Mouse (Mus musculus) G1E (cell line): Measurements from ENCODE around the gene Sap30bp. TPM values are rescaled to one million over a fixed set of nuclear protein-coding genes. Genes with fewer than 3 reads are reported as not detected.

Experiments
- ATAC-seq: 2 replicates; pipeline ENCODE4 v1.8.0; 2016; ENCODE audit warnings: mild to moderate bottlenecking; ENCODE audit not compliant: insufficient number of reproducible peaks, poor library complexity, low FRiP score, severe bottlenecking; ENCODE audit errors: extremely low read depth
- DNase-seq: peaks from one replicate; pipeline ENCODE4 v3.0.0; 2012; ENCODE audit warnings: low spot score
- H3K27me3 ChIP-seq: 2 replicates; pipeline ENCODE4 v1.6.1; 2012; ENCODE audit warnings: mild to moderate bottlenecking, low read length, inconsistent platforms; ENCODE audit not compliant: insufficient read depth
- H3K36me3 ChIP-seq: replicated peaks from 2 replicates; pipeline ENCODE3; 2012; ENCODE audit warnings: mild to moderate bottlenecking, inconsistent platforms
- H3K4me1 ChIP-seq: 2 replicates; pipeline ENCODE4 v1.6.1; 2012; ENCODE audit warnings: low read depth, low read length, inconsistent platforms, mixed read lengths; ENCODE audit not compliant: insufficient read depth
- H3K4me3 ChIP-seq: 2 replicates; pipeline ENCODE4 v1.5.1; 2012; ENCODE audit warnings: low read depth, mild to moderate bottlenecking, inconsistent platforms, low read length, moderate library complexity, mixed read lengths
- H3K9me3 ChIP-seq: replicated peaks from 2 replicates; pipeline ENCODE4 v1.6.1; 2012; ENCODE audit warnings: inconsistent platforms
- CTCF ChIP-seq: IDR thresholded peaks from 2 replicates; pipeline ENCODE4 v1.5.1; 2012; ENCODE audit warnings: low read depth, low read length, inconsistent platforms, mixed read lengths
- GATA1 ChIP-seq: IDR thresholded peaks from 2 replicates; pipeline ENCODE4 v1.6.1; 2012; ENCODE audit warnings: borderline replicate concordance, low read length, inconsistent platforms, mixed read lengths
- GATA2 ChIP-seq: IDR thresholded peaks from 2 replicates; pipeline ENCODE4 v1.6.1; 2012; ENCODE audit warnings: low read depth, low read length, inconsistent platforms, borderline replicate concordance
- POLR2AphosphoS5 ChIP-seq: IDR thresholded peaks from 2 replicates; pipeline ENCODE4 v1.6.1; 2012; ENCODE audit warnings: low read depth, low read length, inconsistent platforms; ENCODE audit not compliant: insufficient replicate concordance
- TAL1 ChIP-seq: conservative IDR thresholded peaks from 2 replicates; pipeline ENCODE4 v1.6.1; 2012; ENCODE audit warnings: low read depth, low read length, inconsistent platforms, mixed read lengths
- polyA plus RNA-seq: library from polyadenylated mRNA; stranded (reverse); fragments of >175 nt; gene quantifications from 2 replicates; pipeline ENCODE4 v1.2.3, GENCODE M21; 2012
- total RNA-seq, 2 experiments: library from RNA; stranded (forward) in 1 of 2; stranded (reverse) in 1 of 2; fragments of 200-1000 nt in 1 of 2; fragments of >200 nt in 1 of 2; fragmentation: Nextera tagmentation in 1 of 2; gene quantifications; 2 replicates each; pipeline ENCODE4 v1.2.3; 2014 to 2017

Gene Sap30bp
- total and polyA plus RNA-seq, 3 experiments = 27.8 to 131 (median 30.8) TPM

DNA sequence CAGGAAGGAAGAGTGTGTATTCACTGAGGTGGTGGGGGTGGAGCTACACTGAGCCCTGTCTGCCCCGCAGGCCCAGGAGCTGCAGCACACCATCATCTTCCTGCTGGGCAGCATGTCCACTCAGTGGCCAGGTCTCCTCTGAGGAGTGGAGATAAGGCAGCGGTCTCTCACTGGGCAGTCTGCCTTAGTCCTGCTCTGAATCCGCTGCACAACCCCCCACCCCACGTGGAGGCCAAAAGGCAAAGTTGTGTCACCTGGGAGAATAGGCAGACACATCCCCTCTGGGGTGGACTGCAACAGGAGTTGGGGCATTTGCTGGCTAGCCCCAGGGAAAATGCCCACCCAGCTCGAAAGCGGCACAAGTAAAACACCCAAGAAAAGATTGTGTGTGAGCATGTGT lies 40.9 kb upstream of the Sap30bp start:
- ATAC-seq (no peak), DNase-seq (no peak)
- H3K4me1 ChIP-seq = peaks cover 10% of the 10 kb centered on the region; the same call in 1 of the 2 replicates
- peaks cover 63% of the 10 kb centered on the region for H3K36me3 ChIP-seq
- H3K27me3 ChIP-seq = peaks cover 25% of the 10 kb centered on the region
- no peak for TF ChIP-seq TAL1
- TF ChIP-seq GATA1 = no peak
- TF ChIP-seq GATA2 = no peak
- TF ChIP-seq CTCF = no peak
- TF ChIP-seq POLR2AphosphoS5 = no peak
- H3K4me3 ChIP-seq = no peak overlapping the region
- H3K9me3 ChIP-seq = no peaks in the 10 kb centered on the region

GRCm38 (mm10) chr11:115893071-115893470 lies 40.0 kb upstream of the Sap30bp start:
- Histone ChIP-seq H3K27me3 (peaks cover 16% of the 10 kb centered on the region), H3K36me3 (peaks cover 72% of the 10 kb centered on the region), H3K9me3 (no peaks in the 10 kb centered on the region), H3K4me3 (no peak overlapping the region), H3K4me1 (peaks cover 12% of the 10 kb centered on the region; the same call in 1 of the 2 replicates)
- DNase-seq (no peak), ATAC-seq (no peak)
- no peak for TF ChIP-seq CTCF
- TF ChIP-seq GATA2 = no peak
- TF ChIP-seq TAL1 = no peak
- TF ChIP-seq GATA1 = no peak
- no peak for TF ChIP-seq POLR2AphosphoS5

GRCm38 (mm10) chr11:115894755-115895520 lies 38.1 kb upstream of the Sap30bp start:
- TF ChIP-seq CTCF (no peak), GATA1 (no peak), TAL1 (no peak), POLR2AphosphoS5 (no peak), GATA2 (no peak)
- Histone ChIP-seq H3K27me3 (peaks cover 2% of the 10 kb centered on the region; the same call in 1 of the 2 replicates), H3K4me3 (no peak overlapping the region), H3K9me3 (no peaks in the 10 kb centered on the region), H3K4me1 (peaks cover 29% of the 10 kb centered on the region), H3K36me3 (peaks cover 77% of the 10 kb centered on the region)
- DNase-seq = no peak
- ATAC-seq = no peak

- peaks cover 63% of the 10 kb centered on the region for H3K4me1 ChIP-seq
- H3K27me3 ChIP-seq = no peaks in the 10 kb centered on the region
- H3K4me3 ChIP-seq = peak overlapping the region; percentile 15; the same call in 1 of the 2 replicates
- no peaks in the 10 kb centered on the region for H3K9me3 ChIP-seq
- no peak for DNase-seq
- ATAC-seq = no peak
- TF ChIP-seq TAL1 = no peak
- peaks cover 81% of the 10 kb centered on the region for H3K36me3 ChIP-seq
Observed at GRCm38 (mm10) chr11:115898446-115898845, 34.6 kb upstream of the Sap30bp start.

- TF ChIP-seq GATA1 (no peak), CTCF (peak; percentile 91)
- Histone ChIP-seq H3K4me1 (peaks cover 67% of the 10 kb centered on the region), H3K9me3 (no peaks in the 10 kb centered on the region), H3K36me3 (peaks cover 81% of the 10 kb centered on the region), H3K4me3 (peak overlapping the region; percentile 39; the same call in 1 of the 2 replicates), H3K27me3 (no peaks in the 10 kb centered on the region)
- DNase-seq (peak; percentile 56), ATAC-seq (no peak)
Observed at GRCm38 (mm10) chr11:115898886-115899285, 34.2 kb upstream of the Sap30bp start.

DNA sequence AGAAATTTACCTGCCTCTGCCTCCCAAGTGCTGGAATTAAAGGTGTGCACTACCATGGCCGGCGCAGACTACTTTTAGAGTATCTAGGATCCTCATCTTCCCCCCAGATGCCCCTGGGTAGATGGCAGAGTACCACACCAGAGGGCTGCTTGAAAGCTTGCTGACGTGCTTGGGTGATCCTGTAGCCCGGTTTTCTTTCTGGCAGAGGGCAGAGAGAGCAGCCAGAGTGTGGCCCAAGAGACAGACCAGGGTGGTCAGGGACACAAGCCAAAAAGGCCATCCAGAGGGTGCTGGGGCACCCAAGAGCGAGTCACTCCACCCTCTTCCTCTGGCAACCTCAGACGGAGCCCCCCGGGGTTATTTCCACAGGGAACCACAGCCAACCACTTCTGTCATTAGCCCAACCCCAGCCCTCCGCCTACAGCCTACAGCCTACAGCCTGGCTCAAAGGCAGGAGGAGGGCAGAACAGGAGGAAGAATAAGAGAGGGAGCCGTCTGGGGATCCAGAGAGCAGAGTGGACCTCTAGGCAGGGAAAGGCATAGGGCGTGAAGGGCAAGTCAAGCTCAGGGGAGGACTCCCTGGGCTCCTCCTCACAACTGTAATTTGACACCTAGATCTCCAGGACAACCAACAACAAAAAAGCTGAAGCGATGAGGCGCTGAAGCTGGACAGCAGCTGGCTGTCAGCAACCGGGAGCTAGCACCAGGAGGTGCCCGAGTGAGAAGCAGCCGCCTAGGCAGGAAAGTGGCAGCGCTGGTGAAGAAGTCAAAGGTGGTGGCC lies 33.4 kb upstream of the Sap30bp start, which contains the start of gene Smim5:
Smim5 (plus strand) TSS at position 481 of the 781 bp plus-strand sequence.
- no peak for TF ChIP-seq GATA2
- TF ChIP-seq TAL1 = no peak
- TF ChIP-seq GATA1 = no peak
- TF ChIP-seq POLR2AphosphoS5 = no peak
- TF ChIP-seq CTCF = no peak
- no peaks in the 10 kb centered on the region for H3K27me3 ChIP-seq
- no peaks in the 10 kb centered on the region for H3K9me3 ChIP-seq
- peak; percentile 41 for ATAC-seq
- H3K36me3 ChIP-seq = peaks cover 81% of the 10 kb centered on the region
- peak within 1 kb of the TSS; percentile 76 for H3K4me3 ChIP-seq
- no peak for DNase-seq
- peaks cover 75% of the 10 kb centered on the region for H3K4me1 ChIP-seq
